Mouse (Mus musculus) E14TG2a.4 (cell line): ENCODE data around the gene 4921530L21Rik.

Experiments used
- H3K27me3 ChIP-seq: 2 replicates; pipeline ENCODE4 v1.6.1; 2014; ENCODE audit warnings: low read length, control low read depth; ENCODE audit not compliant: insufficient read depth
- H3K36me3 ChIP-seq: 2 replicates; pipeline ENCODE4 v1.6.1; 2014; ENCODE audit warnings: low read length, control low read depth; ENCODE audit not compliant: insufficient read depth
- H3K4me1 ChIP-seq: replicated peaks from 2 replicates; pipeline ENCODE4 v1.6.1; 2014; ENCODE audit warnings: low read depth, low read length, control low read depth
- H3K4me3 ChIP-seq: replicated peaks from 2 replicates; pipeline ENCODE4 v1.5.1; 2014; ENCODE audit warnings: mild to moderate bottlenecking, low read length
- H3K9me3 ChIP-seq: 2 replicates; pipeline ENCODE4 v1.6.1; 2014; ENCODE audit warnings: low read length, control low read depth
- CTCF ChIP-seq: conservative IDR thresholded peaks from 2 replicates; pipeline ENCODE4 v1.5.1; 2014; ENCODE audit warnings: low read length
- NANOG ChIP-seq: IDR thresholded peaks from 2 replicates; pipeline ENCODE4 v1.6.1; 2014; ENCODE audit warnings: borderline replicate concordance, low read length, mixed read lengths
- POU5F1 ChIP-seq: IDR thresholded peaks from 2 replicates; pipeline ENCODE4 v1.6.1; 2014; ENCODE audit warnings: low read length, borderline replicate concordance

Gene 4921530L21Rik

DNA sequence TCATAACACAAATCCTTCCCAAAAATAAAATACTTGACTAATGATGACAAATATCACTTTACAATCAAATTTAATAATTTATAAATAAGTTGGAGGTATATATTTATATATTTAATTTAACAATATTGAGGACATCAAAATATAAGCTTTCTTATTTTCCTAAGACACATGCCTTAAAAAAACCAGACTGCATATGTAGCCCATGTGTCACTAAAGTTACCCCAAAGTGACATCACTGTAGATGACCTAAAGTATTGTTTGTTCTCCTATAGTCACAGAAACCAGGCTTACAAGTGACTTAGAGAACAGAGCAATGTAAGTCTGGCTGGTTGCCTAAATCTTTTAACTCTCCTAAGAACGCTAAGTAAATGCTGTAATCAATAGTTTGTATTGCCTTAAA is at the start of gene 4921530L21Rik:
TSS of gene 4921530L21Rik (plus strand) at position 301 of the 400 bp plus-strand sequence.
- Histone ChIP-seq H3K36me3 (no peaks in the 10 kb centered on the region), H3K4me1 (no peaks in the 10 kb centered on the region), H3K4me3 (no peak within 1 kb of the TSS), H3K27me3 (no peaks in the 10 kb centered on the region), H3K9me3 (no peaks in the 10 kb centered on the region)
- TF ChIP-seq POU5F1 (no peak), CTCF (no peak), NANOG (no peak)

DNA sequence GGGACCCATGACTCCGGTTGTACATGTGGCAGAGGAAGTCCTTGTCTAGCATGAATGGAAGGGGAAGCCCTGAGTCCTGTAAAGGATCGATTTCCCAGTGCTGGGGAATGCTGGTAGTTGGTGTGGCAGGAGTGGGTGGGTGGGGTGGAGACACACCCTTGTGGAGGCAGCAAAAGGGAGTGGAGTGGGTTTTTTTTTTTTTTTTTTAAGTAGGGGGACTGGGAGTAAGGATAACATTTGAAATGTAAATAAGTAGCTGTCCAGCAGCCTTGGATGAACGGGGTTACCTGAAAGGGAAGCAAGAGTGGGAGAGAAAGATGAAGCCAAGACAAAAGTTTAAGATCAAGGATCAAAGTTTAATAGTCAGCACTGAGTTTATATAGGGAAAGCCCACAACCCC is 47.2 kb upstream of the 4921530L21Rik start:
- no peaks in the 10 kb centered on the region for H3K27me3 ChIP-seq
- no peaks in the 10 kb centered on the region; the same call in 1 of the 2 replicates for H3K4me1 ChIP-seq
- H3K36me3 ChIP-seq = no peaks in the 10 kb centered on the region
- peaks cover 5% of the 10 kb centered on the region for H3K9me3 ChIP-seq
- no peak for TF ChIP-seq POU5F1
- H3K4me3 ChIP-seq = no peak overlapping the region

DNA sequence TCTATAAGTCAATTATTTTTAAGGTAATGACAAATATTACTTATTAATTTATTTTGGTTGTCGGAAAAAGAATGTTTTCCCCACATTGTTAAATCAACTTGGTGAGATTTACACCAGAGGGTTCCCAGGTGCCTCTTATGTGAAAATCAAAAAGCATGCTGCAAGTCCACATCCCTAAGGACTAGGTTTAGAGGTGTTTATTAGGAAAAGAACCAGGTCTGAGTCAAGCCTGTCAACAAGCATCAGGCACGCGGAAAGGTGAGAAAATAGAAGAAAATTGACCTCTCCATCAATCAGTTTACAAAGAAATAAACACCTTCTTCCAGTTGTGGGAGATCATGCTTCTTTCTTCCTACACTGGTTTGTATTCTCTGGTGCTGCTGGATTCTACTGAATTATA is 18.1 kb upstream of the 4921530L21Rik start:
- TF ChIP-seq CTCF (no peak), NANOG (no peak), POU5F1 (no peak)
- H3K27me3 ChIP-seq = no peaks in the 10 kb centered on the region
- H3K9me3 ChIP-seq = no peaks in the 10 kb centered on the region
- H3K4me3 ChIP-seq = no peak overlapping the region
- H3K36me3 ChIP-seq = no peaks in the 10 kb centered on the region
- no peaks in the 10 kb centered on the region for H3K4me1 ChIP-seq

DNA sequence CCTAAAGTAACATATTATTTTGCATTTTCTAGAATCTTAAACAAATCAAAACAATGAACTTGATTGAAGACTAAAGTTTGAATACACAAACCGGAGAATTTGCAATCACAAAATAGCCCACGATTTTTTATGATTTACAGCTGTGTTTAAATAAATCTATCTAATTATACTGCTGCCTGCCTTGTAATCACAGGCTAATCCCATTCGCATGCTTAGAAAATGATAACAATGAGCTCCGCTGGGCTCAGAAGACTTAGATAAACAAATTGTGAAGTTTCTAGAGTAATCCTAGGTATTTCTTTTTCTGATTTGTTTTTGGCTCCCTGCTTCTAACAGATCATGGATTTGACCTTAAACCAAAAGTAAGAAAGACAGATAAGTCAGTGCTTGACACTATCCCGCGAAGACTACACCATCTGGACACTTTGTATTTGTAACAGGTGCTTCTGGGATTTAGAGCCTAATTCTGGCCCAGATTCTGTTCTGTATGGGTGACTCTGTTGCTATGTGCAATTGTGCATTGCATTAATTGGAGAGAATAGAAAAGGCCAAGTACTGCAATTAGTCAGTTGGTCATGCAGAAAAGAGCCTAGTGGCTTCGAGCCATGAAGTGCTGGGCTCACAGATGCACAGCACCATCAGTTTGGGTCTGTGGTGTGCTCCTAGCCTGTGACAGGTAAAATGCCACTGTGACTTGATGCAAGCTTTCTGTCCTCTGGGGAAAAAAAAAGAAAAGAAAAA is 15.2 kb upstream of the 4921530L21Rik start:
- no peak overlapping the region for H3K4me3 ChIP-seq
- no peaks in the 10 kb centered on the region for H3K9me3 ChIP-seq
- H3K4me1 ChIP-seq = no peaks in the 10 kb centered on the region
- TF ChIP-seq NANOG (no peak), CTCF (no peak), POU5F1 (no peak)
- H3K36me3 ChIP-seq = no peaks in the 10 kb centered on the region
- H3K27me3 ChIP-seq = no peaks in the 10 kb centered on the region

DNA sequence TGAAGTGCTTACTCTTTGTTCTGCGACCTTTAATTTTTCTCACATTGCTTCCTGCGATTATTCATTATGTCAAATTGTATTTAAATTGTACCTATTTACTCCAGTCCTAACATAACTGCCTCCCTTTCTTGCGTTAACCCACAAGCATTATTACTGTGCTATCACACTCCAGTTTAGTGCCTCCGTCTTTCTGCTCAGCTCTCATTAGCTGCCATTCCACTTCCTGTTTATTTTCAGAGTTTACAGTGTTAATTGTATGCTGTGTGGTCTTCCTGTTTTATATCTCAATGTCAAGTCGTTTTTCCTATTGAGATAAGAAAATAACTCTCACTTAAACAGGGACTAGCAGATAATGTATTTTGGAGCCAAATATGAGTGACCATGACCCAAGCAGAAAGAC is 9.0 kb upstream of the 4921530L21Rik start:
- no peaks in the 10 kb centered on the region for H3K4me1 ChIP-seq
- H3K4me3 ChIP-seq = no peak overlapping the region
- no peak for TF ChIP-seq CTCF
- TF ChIP-seq NANOG = no peak
- no peak for TF ChIP-seq POU5F1
- H3K27me3 ChIP-seq = no peaks in the 10 kb centered on the region
- H3K36me3 ChIP-seq = no peaks in the 10 kb centered on the region
- no peaks in the 10 kb centered on the region for H3K9me3 ChIP-seq

DNA sequence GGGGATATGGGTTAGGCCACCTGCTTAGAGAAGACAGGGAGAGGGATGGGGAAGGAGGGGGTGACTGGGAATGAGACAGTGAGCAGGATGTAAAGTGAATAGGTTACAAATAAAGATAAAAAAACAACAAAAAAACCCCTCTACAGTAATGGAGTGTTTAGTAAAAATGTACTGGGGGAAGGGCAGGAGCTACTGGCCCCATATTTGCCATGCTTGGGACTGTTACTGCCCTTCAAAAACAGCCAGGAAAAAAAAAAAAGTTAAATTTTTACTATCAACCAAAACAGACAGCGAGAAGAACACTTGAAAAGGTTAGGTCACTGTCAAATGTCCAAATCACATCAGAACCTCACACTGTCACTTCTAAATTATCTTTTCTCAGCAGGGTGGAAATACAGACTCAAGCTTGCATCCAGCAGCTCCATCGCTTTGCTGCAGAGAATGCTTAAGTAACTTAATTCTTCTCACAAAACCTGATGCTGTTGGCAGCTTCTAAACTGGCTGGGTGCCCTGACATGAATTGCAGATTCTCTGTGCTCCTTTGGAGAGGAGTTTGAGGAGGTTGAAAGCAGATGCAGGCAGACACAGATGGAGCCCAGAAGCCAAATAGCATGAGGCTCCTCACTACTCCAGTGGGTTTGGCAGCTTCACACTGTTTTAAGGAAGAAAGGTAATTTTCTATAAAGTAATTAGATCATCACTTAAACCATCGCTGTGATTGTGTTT is 4.1 kb upstream of the 4921530L21Rik start:
- TF ChIP-seq POU5F1 (no peak), CTCF (no peak), NANOG (no peak)
- no peaks in the 10 kb centered on the region for H3K36me3 ChIP-seq
- no peaks in the 10 kb centered on the region for H3K9me3 ChIP-seq
- no peak overlapping the region for H3K4me3 ChIP-seq
- no peaks in the 10 kb centered on the region for H3K4me1 ChIP-seq
- no peaks in the 10 kb centered on the region for H3K27me3 ChIP-seq

DNA sequence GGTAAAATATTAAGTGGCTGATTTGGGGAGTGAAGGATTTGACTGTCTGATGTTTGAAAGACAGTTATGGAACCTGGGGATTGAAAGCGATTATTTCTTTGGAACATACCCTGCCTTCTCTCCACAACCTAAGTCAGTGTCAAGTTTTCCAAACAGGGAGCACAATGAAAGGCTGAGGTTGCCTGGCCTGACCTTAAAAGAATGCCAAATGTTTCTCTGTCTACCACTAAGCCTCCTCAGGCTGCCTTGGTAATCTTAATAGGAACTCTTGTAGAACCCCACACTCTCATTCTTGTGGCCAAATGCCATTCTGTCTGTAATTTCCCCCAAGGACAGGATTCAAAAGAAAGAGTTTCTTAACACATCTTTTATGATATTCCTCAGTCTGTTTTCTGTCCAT is 3.5 kb upstream of the 4921530L21Rik start:
- Histone ChIP-seq H3K4me1 (no peaks in the 10 kb centered on the region), H3K36me3 (no peaks in the 10 kb centered on the region), H3K9me3 (no peaks in the 10 kb centered on the region), H3K4me3 (no peak overlapping the region), H3K27me3 (no peaks in the 10 kb centered on the region)
- no peak for TF ChIP-seq NANOG
- TF ChIP-seq CTCF = no peak
- no peak for TF ChIP-seq POU5F1

DNA sequence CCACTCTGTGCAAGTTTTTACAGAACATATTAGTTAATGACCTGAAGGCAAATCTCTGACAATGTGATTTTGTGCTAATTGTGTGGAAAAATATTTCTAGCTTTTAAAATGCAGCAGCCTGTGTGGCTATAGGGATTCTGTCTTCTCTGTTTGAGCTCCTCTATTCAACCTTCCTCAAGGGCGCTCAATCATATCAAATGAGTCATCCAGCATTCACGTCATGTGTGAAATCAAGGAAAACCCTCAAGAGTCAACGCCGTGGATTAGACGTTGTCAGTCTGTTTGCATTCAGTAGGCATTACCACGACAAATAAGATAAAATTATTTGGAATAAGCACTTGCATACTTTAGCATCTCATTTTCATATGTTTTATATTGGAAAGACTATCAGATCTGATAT is 18.4 kb downstream of the 4921530L21Rik start:
- H3K4me3 ChIP-seq = no peak overlapping the region
- TF ChIP-seq CTCF (no peak), POU5F1 (no peak)
- H3K4me1 ChIP-seq = no peaks in the 10 kb centered on the region
- no peaks in the 10 kb centered on the region for H3K36me3 ChIP-seq
- no peaks in the 10 kb centered on the region for H3K9me3 ChIP-seq
- H3K27me3 ChIP-seq = no peaks in the 10 kb centered on the region

DNA sequence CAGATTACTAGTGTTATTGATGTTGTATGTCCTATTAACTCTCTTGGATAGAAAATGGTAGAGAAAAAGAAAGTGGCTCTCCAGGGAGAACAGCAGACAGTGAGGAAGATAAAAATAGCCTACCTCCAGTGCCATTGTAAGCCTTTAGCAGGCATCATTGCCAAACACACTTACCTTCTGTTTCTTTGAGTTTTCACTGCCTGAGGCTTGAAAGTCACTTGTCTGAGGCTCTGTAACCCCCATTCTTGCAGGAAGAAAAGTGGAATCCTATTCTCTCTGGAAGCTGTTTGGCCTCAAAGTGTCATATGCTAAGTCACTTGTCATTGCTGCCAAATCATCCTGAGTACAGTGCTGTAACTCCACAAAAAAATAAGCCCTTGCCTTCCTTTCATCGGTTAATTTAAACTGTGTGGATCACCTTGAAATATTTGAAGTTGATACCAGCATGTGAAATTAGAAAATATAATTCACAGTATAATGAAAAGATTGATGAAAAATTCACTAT is 23.6 kb downstream of the 4921530L21Rik start:
- no peaks in the 10 kb centered on the region for H3K4me1 ChIP-seq
- no peaks in the 10 kb centered on the region for H3K27me3 ChIP-seq
- no peaks in the 10 kb centered on the region for H3K9me3 ChIP-seq
- TF ChIP-seq POU5F1 (no peak), NANOG (no peak), CTCF (no peak)
- H3K4me3 ChIP-seq = no peak overlapping the region
- no peaks in the 10 kb centered on the region for H3K36me3 ChIP-seq
